Mouse (Mus musculus): ENCODE data around the gene Kifc5b. TPM values are rescaled to one million over a fixed set of nuclear protein-coding genes. Genes with fewer than 3 reads are reported as not detected.

Kifc5b gene
- polyA plus RNA-seq, 1 experiment from 2014 or later, result 5.2 TPM

DNA sequence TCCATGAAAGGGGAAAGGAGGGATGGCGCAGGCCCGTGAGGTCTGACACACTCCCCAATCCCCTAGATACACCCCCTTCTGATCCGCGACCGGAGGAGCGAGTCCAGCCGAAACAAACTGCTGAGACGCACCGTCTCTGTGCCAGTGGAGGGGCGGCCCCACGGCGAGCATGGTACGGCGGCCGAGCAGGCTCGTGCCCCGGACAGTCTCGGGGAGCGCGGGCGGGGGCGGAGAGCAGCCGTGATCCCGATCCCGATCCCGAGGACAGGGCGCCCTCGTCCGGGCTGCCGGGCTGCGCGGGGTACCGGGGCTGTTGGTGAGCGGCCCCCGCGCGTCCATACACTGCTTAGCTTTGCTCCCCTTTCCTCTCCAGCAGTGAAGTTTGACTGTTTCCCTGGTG, 29.7 kb downstream of the Kifc5b start:
- peak overlapping the region; percentile 51; the same call in 1 of the 2 replicates for H3K27ac ChIP-seq (ENCODE audit: low read depth)
- 3% methylated on average over 36 of the region's 37 CpGs for WGBS
- H3K4me2 ChIP-seq (ENCODE audit: low read length), result peak overlapping the region; percentile 71
- H3K36me3 ChIP-seq (ENCODE audit: control insufficient read depth, insufficient read depth, low read length), result no peaks in the 10 kb centered on the region
- H3K9me3 ChIP-seq (ENCODE audit: control insufficient read depth, low read length), result no peaks in the 10 kb centered on the region
- DNase-seq (ENCODE audit: low spot score), result peak; percentile 72
- no peaks in the 10 kb centered on the region for H3K27me3 ChIP-seq (replicated peaks; ENCODE audit: control insufficient read depth, insufficient read depth, low read length)
- H3K4me1 ChIP-seq (replicated peaks; ENCODE audit: control insufficient read depth, insufficient read depth, low read length), result peaks cover 48% of the 10 kb centered on the region
- peak overlapping the region; percentile 41 for H3K4me3 ChIP-seq (ENCODE audit: low read depth, low read length)
- 0 out of 2 replicates have a peak, but pooled peaks have one; percentile 28 for ATAC-seq (replicated peaks; ENCODE audit: low FRiP score, low TSS enrichment, low read depth)
- H3K9ac ChIP-seq (ENCODE audit: low read length), result peak overlapping the region; percentile 58

DNA sequence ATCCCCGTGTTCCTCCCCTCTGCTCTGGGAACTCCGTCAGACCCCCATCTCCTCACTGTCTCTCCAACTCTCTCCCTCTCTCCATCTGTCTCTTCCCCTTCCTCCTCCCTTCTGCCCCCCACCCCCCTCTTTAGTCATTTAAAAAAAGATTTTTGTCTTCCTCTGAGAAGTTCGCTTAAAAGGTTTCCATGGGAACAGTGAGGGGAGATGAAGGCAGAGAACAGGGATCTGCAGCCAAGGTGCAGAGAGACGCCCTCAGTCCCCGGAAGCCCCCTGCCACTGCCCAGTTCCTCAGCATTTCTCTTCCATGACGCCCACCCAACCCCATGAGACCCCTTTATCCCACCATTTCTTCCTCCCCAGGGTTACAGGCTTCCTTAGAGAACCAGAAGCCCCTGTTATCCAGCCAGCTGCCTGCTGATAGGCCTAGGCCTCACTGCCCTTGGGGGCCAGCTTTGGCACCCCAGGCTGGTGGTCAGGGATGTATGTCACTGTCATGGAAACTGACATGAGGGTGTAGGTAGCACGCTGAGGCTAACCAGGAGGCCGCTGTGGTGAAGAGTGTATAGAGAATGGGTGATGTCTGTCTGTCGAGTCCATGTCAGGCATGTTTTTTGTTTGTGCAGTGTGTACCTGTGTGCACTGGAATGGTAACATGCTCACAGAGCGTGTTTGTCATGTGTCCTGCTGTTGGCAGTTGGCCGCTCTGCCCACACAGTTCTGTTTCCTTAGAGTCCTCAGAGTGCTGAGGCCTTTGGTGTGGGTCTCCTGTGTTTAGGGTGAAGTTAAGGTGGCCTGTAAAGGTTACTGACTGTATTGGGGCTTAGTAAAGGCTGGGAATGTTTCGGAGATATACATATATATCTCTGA, 30.6 kb downstream of the Kifc5b start:
- Histone ChIP-seq H3K4me1 (replicated peaks; ENCODE audit: control insufficient read depth, insufficient read depth, low read length) (peaks cover 53% of the 10 kb centered on the region), H3K36me3 (ENCODE audit: control insufficient read depth, insufficient read depth, low read length) (no peaks in the 10 kb centered on the region), H3K9ac (ENCODE audit: low read length) (no peak overlapping the region), H3K9me3 (ENCODE audit: control insufficient read depth, low read length) (no peaks in the 10 kb centered on the region), H3K4me2 (ENCODE audit: low read length) (peak overlapping the region; percentile 71), H3K27ac (ENCODE audit: low read depth) (no peak overlapping the region), H3K27me3 (replicated peaks; ENCODE audit: control insufficient read depth, insufficient read depth, low read length) (no peaks in the 10 kb centered on the region), H3K4me3 (ENCODE audit: low read depth, low read length) (0 out of 2 replicates have a peak overlapping the region, but pooled peaks have one; percentile 41)
- 61% methylated on average over 12 of the region's 12 CpGs for WGBS
- ATAC-seq (replicated peaks; ENCODE audit: low FRiP score, low TSS enrichment, low read depth) (no peak), DNase-seq (ENCODE audit: low spot score) (no peak)

DNA sequence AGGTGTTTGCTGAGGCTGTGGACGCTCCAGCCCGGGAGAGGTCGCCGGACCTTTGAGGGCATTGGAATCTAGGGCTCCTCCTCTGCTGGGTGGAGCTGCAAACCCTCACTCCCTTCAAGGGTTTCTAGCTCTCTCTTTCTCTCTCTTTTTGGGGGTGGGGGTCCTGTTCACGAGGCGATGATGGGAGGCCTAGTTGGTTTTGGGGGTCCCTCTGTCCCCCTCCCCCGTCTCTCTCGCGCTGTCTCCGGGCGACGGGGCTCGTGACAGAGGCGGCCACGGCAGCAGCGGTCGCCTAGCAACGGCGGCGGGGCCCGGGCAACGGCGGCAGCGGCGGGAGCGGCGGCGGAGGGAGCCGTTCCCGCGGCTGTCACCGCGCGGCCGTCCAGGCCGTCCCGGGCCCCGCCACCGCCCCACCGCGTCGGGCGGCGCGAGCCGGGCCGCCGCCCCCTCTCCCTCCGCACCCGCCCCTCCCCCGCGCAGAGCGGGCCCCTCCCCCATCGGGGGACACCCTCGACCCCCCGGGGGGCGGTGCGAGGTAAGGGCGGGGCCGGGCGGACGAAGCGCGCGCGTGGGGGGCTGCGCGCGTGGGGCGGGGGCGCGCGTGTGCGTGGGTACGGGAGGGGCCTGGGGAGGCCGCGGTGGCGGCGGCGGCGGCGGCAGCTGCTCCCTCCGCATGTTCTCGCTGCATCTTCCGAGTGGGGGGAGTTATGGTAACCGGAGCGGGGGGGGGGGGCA, 31.6 kb downstream of the Kifc5b start:
- Histone ChIP-seq H3K4me1 (replicated peaks; ENCODE audit: control insufficient read depth, insufficient read depth, low read length) (peaks cover 60% of the 10 kb centered on the region), H3K27ac (ENCODE audit: low read depth) (peak overlapping the region; percentile 23; the same call in 1 of the 2 replicates), H3K9me3 (ENCODE audit: control insufficient read depth, low read length) (no peaks in the 10 kb centered on the region), H3K27me3 (replicated peaks; ENCODE audit: control insufficient read depth, insufficient read depth, low read length) (no peaks in the 10 kb centered on the region), H3K4me3 (ENCODE audit: low read depth, low read length) (peak overlapping the region; percentile 68), H3K36me3 (ENCODE audit: control insufficient read depth, insufficient read depth, low read length) (no peaks in the 10 kb centered on the region), H3K4me2 (ENCODE audit: low read length) (peak overlapping the region; percentile 97), H3K9ac (ENCODE audit: low read length) (peak overlapping the region; percentile 59)
- 1% methylated on average over 47 of the region's 87 CpGs for WGBS
- ATAC-seq (replicated peaks; ENCODE audit: low FRiP score, low TSS enrichment, low read depth) (no peak), DNase-seq (ENCODE audit: low spot score) (peak; percentile 78)

DNA sequence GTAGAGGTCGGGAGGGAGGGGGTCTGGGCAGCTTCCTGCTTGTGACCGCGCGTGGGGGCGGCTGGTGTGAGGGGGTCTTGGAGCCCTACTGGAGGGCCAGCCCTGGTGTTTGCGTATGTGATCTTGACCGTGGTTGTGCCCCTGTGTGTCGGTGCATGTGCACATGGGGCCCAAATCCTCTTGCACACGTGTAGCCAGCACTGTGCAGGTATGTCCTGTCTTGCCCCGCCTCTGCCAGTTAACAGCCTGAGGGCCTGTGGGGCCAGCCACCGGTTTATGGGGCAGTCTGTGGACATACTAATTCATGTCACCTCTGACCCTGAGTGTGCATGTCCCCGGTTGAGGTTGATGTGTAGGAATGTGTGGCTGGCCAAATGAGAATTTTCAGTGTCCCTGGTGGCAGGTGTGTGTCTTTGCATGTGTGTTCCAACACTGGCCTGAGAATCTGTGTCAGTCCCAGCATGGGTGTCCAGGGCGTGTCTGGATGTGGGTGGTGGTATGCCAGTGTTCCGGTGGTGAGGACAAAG, 32.2 kb downstream of the Kifc5b start:
- H3K36me3 ChIP-seq (ENCODE audit: control insufficient read depth, insufficient read depth, low read length), result no peaks in the 10 kb centered on the region
- H3K27me3 ChIP-seq (replicated peaks; ENCODE audit: control insufficient read depth, insufficient read depth, low read length), result no peaks in the 10 kb centered on the region
- 0 out of 2 replicates have a peak overlapping the region, but pooled peaks have one; percentile 23 for H3K27ac ChIP-seq (ENCODE audit: low read depth)
- 11% methylated on average over 13 of the region's 14 CpGs for WGBS
- peak; percentile 32 for ATAC-seq (replicated peaks; ENCODE audit: low FRiP score, low TSS enrichment, low read depth)
- peak overlapping the region; percentile 59 for H3K9ac ChIP-seq (ENCODE audit: low read length)
- H3K4me2 ChIP-seq (ENCODE audit: low read length), result peak overlapping the region; percentile 97
- H3K4me1 ChIP-seq (replicated peaks; ENCODE audit: control insufficient read depth, insufficient read depth, low read length), result peaks cover 66% of the 10 kb centered on the region
- no peaks in the 10 kb centered on the region for H3K9me3 ChIP-seq (ENCODE audit: control insufficient read depth, low read length)
- peak overlapping the region; percentile 68 for H3K4me3 ChIP-seq (ENCODE audit: low read depth, low read length)
- no peak for DNase-seq (ENCODE audit: low spot score)

DNA sequence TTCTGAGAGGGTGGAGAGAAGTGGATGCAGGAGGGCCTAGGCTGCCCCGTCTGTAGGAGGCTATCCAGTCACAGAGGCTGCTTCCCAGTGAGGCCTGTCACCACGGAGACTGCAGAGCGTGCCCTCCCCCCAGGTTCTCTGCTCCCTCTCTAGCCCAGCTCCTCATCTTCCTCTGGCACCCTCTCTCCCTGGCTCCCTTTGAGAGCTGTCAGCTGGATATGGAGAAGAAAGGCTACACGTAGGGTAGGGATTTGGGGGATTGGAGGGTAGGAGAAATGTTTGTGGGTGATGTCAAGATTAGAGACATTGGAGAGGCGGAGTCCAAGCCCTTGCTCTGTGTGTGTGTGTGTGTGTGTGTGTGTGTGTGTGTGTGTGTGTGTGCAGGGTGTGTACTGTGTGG, 33.0 kb downstream of the Kifc5b start:
- DNase-seq (ENCODE audit: low spot score) (no peak), ATAC-seq (replicated peaks; ENCODE audit: low FRiP score, low TSS enrichment, low read depth) (no peak)
- no peak overlapping the region for H3K9ac ChIP-seq (ENCODE audit: low read length)
- H3K27me3 ChIP-seq (replicated peaks; ENCODE audit: control insufficient read depth, insufficient read depth, low read length), result no peaks in the 10 kb centered on the region
- whole genome bisulfite sequencing, result 61% methylated on average over 5 of the region's 5 CpGs
- no peaks in the 10 kb centered on the region for H3K9me3 ChIP-seq (ENCODE audit: control insufficient read depth, low read length)
- no peak overlapping the region for H3K27ac ChIP-seq (ENCODE audit: low read depth)
- peaks cover 66% of the 10 kb centered on the region for H3K4me1 ChIP-seq (replicated peaks; ENCODE audit: control insufficient read depth, insufficient read depth, low read length)
- peak overlapping the region; percentile 97; the same call in 1 of the 2 replicates for H3K4me2 ChIP-seq (ENCODE audit: low read length)
- peaks cover 4% of the 10 kb centered on the region; the same call in 1 of the 2 replicates for H3K36me3 ChIP-seq (ENCODE audit: control insufficient read depth, insufficient read depth, low read length)
- H3K4me3 ChIP-seq (ENCODE audit: low read depth, low read length), result no peak overlapping the region

DNA sequence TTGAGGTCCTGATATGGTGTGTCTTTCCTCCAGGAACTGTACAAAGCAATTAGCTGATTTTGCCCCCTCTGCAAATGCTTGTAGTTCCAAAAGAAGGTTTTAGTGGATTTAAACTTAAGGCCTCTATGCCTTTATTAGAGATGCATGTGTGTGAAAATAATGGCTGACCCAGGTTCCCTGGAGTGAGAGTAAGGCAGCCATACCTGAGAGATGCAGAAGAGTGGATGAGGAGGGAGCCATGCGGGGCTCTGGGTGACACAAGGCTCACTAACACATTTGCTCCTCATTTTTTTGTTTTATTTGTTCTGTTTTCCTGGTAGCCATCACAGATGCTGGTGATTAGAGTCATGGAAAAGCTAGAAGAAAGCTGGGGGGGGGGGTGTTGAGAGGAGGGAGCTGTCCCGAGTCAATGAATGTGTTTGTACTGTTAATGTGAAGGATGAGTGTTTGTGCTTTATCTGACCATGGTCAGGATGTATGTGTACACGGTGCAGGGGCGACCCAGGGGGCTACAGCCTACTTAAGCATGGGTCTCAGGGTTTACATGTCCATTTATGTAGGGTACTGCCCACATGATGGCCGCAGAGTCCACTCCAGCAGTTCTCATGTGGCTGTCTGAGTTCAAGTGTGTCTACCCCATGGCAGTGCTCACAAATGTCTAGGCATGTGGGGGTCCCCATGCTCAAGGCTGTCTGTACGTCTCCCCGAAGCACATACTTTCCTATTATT, 33.8 kb downstream of the Kifc5b start:
- Histone ChIP-seq H3K27ac (ENCODE audit: low read depth) (no peak overlapping the region), H3K9me3 (ENCODE audit: control insufficient read depth, low read length) (no peaks in the 10 kb centered on the region), H3K27me3 (replicated peaks; ENCODE audit: control insufficient read depth, insufficient read depth, low read length) (no peaks in the 10 kb centered on the region), H3K4me2 (ENCODE audit: low read length) (peak overlapping the region; percentile 61), H3K9ac (ENCODE audit: low read length) (no peak overlapping the region), H3K36me3 (ENCODE audit: control insufficient read depth, insufficient read depth, low read length) (peaks cover 12% of the 10 kb centered on the region), H3K4me1 (replicated peaks; ENCODE audit: control insufficient read depth, insufficient read depth, low read length) (peaks cover 65% of the 10 kb centered on the region), H3K4me3 (ENCODE audit: low read depth, low read length) (peak overlapping the region; percentile 29; the same call in 1 of the 2 replicates)
- ATAC-seq (replicated peaks; ENCODE audit: low FRiP score, low TSS enrichment, low read depth), result no peak
- no peak for DNase-seq (ENCODE audit: low spot score)
- WGBS, result 30% methylated on average over 7 of the region's 7 CpGs

DNA sequence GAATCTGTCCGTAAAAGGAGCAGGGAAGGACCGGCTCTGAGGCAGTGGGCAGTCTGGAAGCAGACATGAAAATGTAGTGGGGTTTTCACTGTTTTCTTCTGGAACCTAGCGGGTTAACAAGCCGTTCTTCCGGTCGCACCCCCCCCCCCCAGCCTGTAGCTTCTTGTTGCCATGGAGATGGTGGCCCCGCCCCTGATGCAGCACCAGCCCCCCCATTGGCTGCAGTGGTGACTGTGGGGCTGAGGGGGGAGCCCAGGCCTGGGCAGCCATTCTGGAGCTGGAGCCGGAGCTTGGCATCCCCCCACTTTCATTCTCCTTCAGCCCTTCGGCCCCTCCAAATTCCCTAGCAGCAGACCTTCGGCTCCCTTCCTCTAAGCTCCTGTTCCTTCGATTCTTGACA, 34.5 kb downstream of the Kifc5b start:
- H3K36me3 ChIP-seq (ENCODE audit: control insufficient read depth, insufficient read depth, low read length), result peaks cover 16% of the 10 kb centered on the region
- H3K4me2 ChIP-seq (ENCODE audit: low read length), result peak overlapping the region; percentile 61
- ATAC-seq (replicated peaks; ENCODE audit: low FRiP score, low TSS enrichment, low read depth) (no peak), DNase-seq (ENCODE audit: low spot score) (peak; percentile 81)
- H3K9ac ChIP-seq (ENCODE audit: low read length), result peak overlapping the region; percentile 32
- peaks cover 58% of the 10 kb centered on the region for H3K4me1 ChIP-seq (replicated peaks; ENCODE audit: control insufficient read depth, insufficient read depth, low read length)
- H3K27me3 ChIP-seq (replicated peaks; ENCODE audit: control insufficient read depth, insufficient read depth, low read length), result no peaks in the 10 kb centered on the region
- H3K9me3 ChIP-seq (ENCODE audit: control insufficient read depth, low read length), result no peaks in the 10 kb centered on the region
- 1% methylated on average over 11 of the region's 11 CpGs for WGBS
- H3K27ac ChIP-seq (ENCODE audit: low read depth), result no peak overlapping the region; the same call in 1 of the 2 replicates
- peak overlapping the region; percentile 29 for H3K4me3 ChIP-seq (ENCODE audit: low read depth, low read length)

Data from intestine, embryonic 14.5 days (tissue).